Mouse (Mus musculus) MEL (cell line): ENCODE data around the gene Rab37. TPM values are rescaled to one million over a fixed set of nuclear protein-coding genes. Genes with fewer than 3 reads are reported as not detected.

Experiments
- DNase-seq: peaks from one replicate; pipeline ENCODE4 v3.0.0; 2011; ENCODE audit warnings: low read depth, low spot score
- H3K27ac ChIP-seq: 2 replicates; pipeline ENCODE4 v1.5.1; 2012; ENCODE audit warnings: low read depth, mild to moderate bottlenecking, control low read depth, low read length, moderate library complexity; ENCODE audit not compliant: control insufficient read depth
- H3K27me3 ChIP-seq, 2 experiments: fragments of 150-350 bp in 1 of 2; sonication (generic) in 1 of 2; 2 replicates each; pipeline ENCODE4 v1.6.1; 2012; ENCODE audit warnings: low read length in 2 of 2, mild to moderate bottlenecking in 2 of 2, improper control_type of control experiment in 1 of 2, moderate library complexity in 1 of 2; ENCODE audit not compliant: insufficient read depth in 2 of 2, control insufficient read depth in 1 of 2
- H3K36me3 ChIP-seq, 2 experiments: 2 replicates each; pipeline ENCODE4 v1.6.1; 2012 to 2014; ENCODE audit warnings: low read length in 2 of 2, improper control_type of control experiment in 1 of 2, inconsistent platforms in 1 of 2, mild to moderate bottlenecking in 1 of 2; ENCODE audit not compliant: insufficient read depth in 2 of 2, control insufficient read depth in 1 of 2
- H3K4me1 ChIP-seq, 2 experiments: fragments of 150-350 bp in 1 of 2; sonication (generic) in 1 of 2; 2 replicates each; pipeline ENCODE4 v1.6.1; 2012; ENCODE audit warnings: low read length in 2 of 2, improper control_type of control experiment in 1 of 2, mild to moderate bottlenecking in 1 of 2; ENCODE audit not compliant: insufficient read depth in 2 of 2, control insufficient read depth in 1 of 2
- H3K4me3 ChIP-seq, 2 experiments: fragments of 150-350 bp in 1 of 2; sonication (generic) in 1 of 2; 2 replicates each; pipeline ENCODE4 v1.5.1; 2012; ENCODE audit warnings: low read depth in 2 of 2, low read length in 2 of 2, mild to moderate bottlenecking in 2 of 2, moderate library complexity in 2 of 2, control low read depth in 1 of 2, improper control_type of control experiment in 1 of 2; ENCODE audit not compliant: control insufficient read depth in 1 of 2, insufficient read depth in 1 of 2
- H3K79me2 ChIP-seq: 2 replicates; pipeline ENCODE4 v1.6.1; 2012; ENCODE audit warnings: mild to moderate bottlenecking, low read length, moderate library complexity; ENCODE audit not compliant: control insufficient read depth, poor library complexity, insufficient read depth
- H3K9ac ChIP-seq: 2 replicates; pipeline ENCODE4 v1.6.1; 2012; ENCODE audit warnings: low read depth, mild to moderate bottlenecking, control low read depth, low read length, moderate library complexity; ENCODE audit not compliant: control insufficient read depth, poor library complexity, severe bottlenecking
- H3K9me3 ChIP-seq: fragments of 150-350 bp; sonication (generic); replicated peaks from 2 replicates; pipeline ENCODE4 v1.6.1; 2012; ENCODE audit warnings: mild to moderate bottlenecking, low read length, improper control_type of control experiment, moderate library complexity; ENCODE audit not compliant: insufficient read depth
- BHLHE40 ChIP-seq: IDR thresholded peaks from 2 replicates; pipeline ENCODE4 v1.6.1; 2012; ENCODE audit warnings: low read depth, mild to moderate bottlenecking, inconsistent platforms, low read length, improper control_type of control experiment, borderline replicate concordance
- CHD1 ChIP-seq: IDR thresholded peaks from 2 replicates; pipeline ENCODE4 v1.6.1; 2012; ENCODE audit warnings: low read depth, mild to moderate bottlenecking, inconsistent platforms, low read length, improper control_type of control experiment
- CHD2 ChIP-seq: IDR thresholded peaks from 2 replicates; pipeline ENCODE4 v1.6.1; 2011; ENCODE audit warnings: low read length, improper control_type of control experiment
- CTCF ChIP-seq, 3 experiments: IDR thresholded peaks in 2 of 3; conservative IDR thresholded peaks in 1 of 3; 2 replicates each; pipeline ENCODE4 v1.5.1; 2011 to 2012; ENCODE audit warnings: low read length in 3 of 3, low read depth in 2 of 3, mild to moderate bottlenecking in 2 of 3, improper control_type of control experiment in 1 of 3, inconsistent platforms in 1 of 3, mixed read lengths in 1 of 3, moderate library complexity in 1 of 3; ENCODE audit not compliant: control insufficient read depth in 1 of 3, insufficient read depth in 1 of 3, poor library complexity in 1 of 3, severe bottlenecking in 1 of 3
- ELF1 ChIP-seq: IDR thresholded peaks from 2 replicates; pipeline ENCODE4 v1.6.1; 2014; ENCODE audit warnings: low read depth, mild to moderate bottlenecking, inconsistent platforms, low read length, improper control_type of control experiment, moderate library complexity
- EP300 ChIP-seq, 2 experiments: IDR thresholded peaks; 2 replicates each; pipeline ENCODE4 v1.6.1; 2011; ENCODE audit warnings: improper control_type of control experiment in 2 of 2, low read length in 2 of 2, low read depth in 1 of 2, mild to moderate bottlenecking in 1 of 2
- GABPA ChIP-seq: IDR thresholded peaks from 2 replicates; pipeline ENCODE4 v1.6.1; 2012; ENCODE audit warnings: low read depth, mild to moderate bottlenecking, inconsistent platforms, low read length, improper control_type of control experiment, moderate library complexity
- GATA1 ChIP-seq: IDR thresholded peaks from 2 replicates; pipeline ENCODE4 v1.6.1; 2011; ENCODE audit warnings: low read depth, low read length, improper control_type of control experiment
- HCFC1 ChIP-seq: IDR thresholded peaks from 2 replicates; pipeline ENCODE4 v1.6.1; 2012; ENCODE audit warnings: low read depth, mild to moderate bottlenecking, inconsistent platforms, low read length, improper control_type of control experiment, moderate library complexity
- KAT2A ChIP-seq: conservative IDR thresholded peaks from 2 replicates; pipeline ENCODE4 v1.6.1; 2012; ENCODE audit warnings: low read depth, low read length, improper control_type of control experiment, inconsistent platforms
- MAX ChIP-seq: IDR thresholded peaks from 2 replicates; pipeline ENCODE4 v1.6.1; 2011; ENCODE audit warnings: low read length, improper control_type of control experiment
- MAZ ChIP-seq: IDR thresholded peaks from 2 replicates; pipeline ENCODE4 v1.6.1; 2012; ENCODE audit warnings: low read depth, mild to moderate bottlenecking, inconsistent platforms, low read length, improper control_type of control experiment
- MEF2A ChIP-seq: IDR thresholded peaks from 2 replicates; pipeline ENCODE4 v1.6.1; 2014; ENCODE audit warnings: low read depth, mild to moderate bottlenecking, inconsistent platforms, low read length, improper control_type of control experiment; ENCODE audit not compliant: poor library complexity, insufficient replicate concordance, severe bottlenecking; ENCODE audit errors: extremely low read depth
- MXI1 ChIP-seq: IDR thresholded peaks from 2 replicates; pipeline ENCODE4 v1.6.1; 2011; ENCODE audit warnings: mild to moderate bottlenecking, low read depth, low read length, improper control_type of control experiment
- MYB ChIP-seq: IDR thresholded peaks from 2 replicates; pipeline ENCODE4 v1.6.1; 2011; ENCODE audit warnings: mild to moderate bottlenecking, low read depth, low read length, improper control_type of control experiment
- NRF1 ChIP-seq: IDR thresholded peaks from 2 replicates; pipeline ENCODE4 v1.6.1; 2014; ENCODE audit warnings: low read depth, mild to moderate bottlenecking, inconsistent platforms, low read length, improper control_type of control experiment, moderate library complexity; ENCODE audit not compliant: poor library complexity, insufficient read depth, severe bottlenecking
- POLR2AphosphoS2 ChIP-seq: IDR thresholded peaks from 2 replicates; pipeline ENCODE4 v1.6.1; 2011; ENCODE audit warnings: low read length, improper control_type of control experiment
- POLR2AphosphoS5 ChIP-seq: IDR thresholded peaks from 2 replicates; pipeline ENCODE4 v1.6.1; 2012; ENCODE audit warnings: low read depth, borderline replicate concordance, mild to moderate bottlenecking, inconsistent platforms, low read length, moderate library complexity, mixed read lengths
- RAD21 ChIP-seq: IDR thresholded peaks from 2 replicates; pipeline ENCODE4 v1.6.1; 2011; ENCODE audit warnings: mild to moderate bottlenecking, low read depth, low read length, improper control_type of control experiment
- SIN3A ChIP-seq: IDR thresholded peaks from 2 replicates; pipeline ENCODE4 v1.6.1; 2012; ENCODE audit warnings: low read length, improper control_type of control experiment, inconsistent platforms
- TAL1 ChIP-seq: IDR thresholded peaks from 2 replicates; pipeline ENCODE4 v1.6.1; 2012; ENCODE audit warnings: mild to moderate bottlenecking, inconsistent platforms, low read length, moderate library complexity, mixed read lengths
- TBP ChIP-seq: IDR thresholded peaks from 2 replicates; pipeline ENCODE4 v1.8.0; 2011; ENCODE audit warnings: low read depth, low read length, improper control_type of control experiment
- UBTF ChIP-seq: IDR thresholded peaks from 2 replicates; pipeline ENCODE4 v1.6.1; 2012; ENCODE audit warnings: low read depth, mild to moderate bottlenecking, inconsistent platforms, low read length, improper control_type of control experiment, moderate library complexity, borderline replicate concordance; ENCODE audit not compliant: insufficient read depth
- USF1 ChIP-seq: IDR thresholded peaks from 2 replicates; pipeline ENCODE4 v1.6.1; 2014; ENCODE audit warnings: low read depth, mild to moderate bottlenecking, inconsistent platforms, low read length, improper control_type of control experiment, moderate library complexity
- USF2 ChIP-seq, 2 experiments: IDR thresholded peaks; 2 replicates each; pipeline ENCODE4 v1.6.1; 2011 to 2012; ENCODE audit warnings: improper control_type of control experiment in 2 of 2, low read length in 2 of 2, borderline replicate concordance in 1 of 2, inconsistent platforms in 1 of 2, low read depth in 1 of 2, mild to moderate bottlenecking in 1 of 2; ENCODE audit not compliant: insufficient read depth in 1 of 2
- ZKSCAN1 ChIP-seq: IDR thresholded peaks from 2 replicates; pipeline ENCODE4 v1.6.1; 2012; ENCODE audit warnings: low read depth, mild to moderate bottlenecking, inconsistent platforms, low read length, improper control_type of control experiment, moderate library complexity
- ZMIZ1 ChIP-seq: IDR thresholded peaks from 2 replicates; pipeline ENCODE4 v1.6.1; 2012; ENCODE audit warnings: low read depth, mild to moderate bottlenecking, inconsistent platforms, low read length, improper control_type of control experiment, moderate library complexity
- polyA plus RNA-seq, 2 experiments: library from polyadenylated mRNA; stranded (reverse) in 1 of 2; unstranded in 1 of 2; fragments of >175 nt in 1 of 2; fragments of >200 nt in 1 of 2; gene quantifications; 2 replicates each; pipeline versions ENCODE4 v1.2.1 to v1.2.4; 2012; ENCODE audit warnings: low replicate concordance in 2 of 2, low read depth in 1 of 2; ENCODE audit not compliant: insufficient read length in 2 of 2, insufficient read depth in 1 of 2, missing spikeins in 1 of 2
- total RNA-seq: library from RNA; depleted of rRNA; stranded (reverse); fragments of 300-350 nt; gene quantifications from 2 replicates; pipeline ENCODE4 v1.2.3, GENCODE M21; 2012

Gene Rab37
- total and polyA plus RNA-seq, 3 experiments: 14.6 to 20.6 TPM; not detected in 1

- TF ChIP-seq NRF1 (no peak), POLR2AphosphoS2 (no peak), SIN3A (peak; percentile 96)
Measured at GRCm38 (mm10) chr11:115188539-115189231, 97.5 kb downstream of the Rab37 start (continued).

GRCm38 (mm10) chr11:115189304-115189703 lies 98.1 kb downstream of the Rab37 start:
- peak overlapping the region; percentile 87 for H3K9ac ChIP-seq
- no peaks in the 10 kb centered on the region for H3K27me3 ChIP-seq
- TF ChIP-seq GATA1: no peak
- no peak for TF ChIP-seq USF1
- no peak for TF ChIP-seq SIN3A
- 0 out of 2 replicates have a peak, but pooled peaks have one; percentile 18 for TF ChIP-seq CHD1
- TF ChIP-seq EP300 (IDR thresholded peaks at IDR 0.05; ENCODE audit: low read depth in 1 of 2, low read length in 2 of 2): peak in 1 of 2 experiments; percentile 1; a peak in 1 of 4 replicates
- H3K4me3 ChIP-seq: peak overlapping the region; percentile 7 to 93; a peak in 3 of 4 replicates
- H3K27ac ChIP-seq: peak overlapping the region; percentile 84
- H3K79me2 ChIP-seq: peaks cover 31% of the 10 kb centered on the region
- peaks cover 6 to 52% of the 10 kb centered on the region in 2 experiments for H3K36me3 ChIP-seq
- H3K9me3 ChIP-seq: no peaks in the 10 kb centered on the region
- H3K4me1 ChIP-seq: peaks cover 24 to 45% of the 10 kb centered on the region in 2 experiments
- DNase-seq: peak; percentile 62

- Histone ChIP-seq H3K79me2 (peaks cover 33% of the 10 kb centered on the region), H3K9ac (peak overlapping the region; percentile 43), H3K9me3 (no peaks in the 10 kb centered on the region), H3K36me3 (peaks cover 6 to 59% of the 10 kb centered on the region in 2 experiments), H3K4me1 (peaks cover 39 to 53% of the 10 kb centered on the region in 2 experiments), H3K27ac (peak overlapping the region; percentile 69), H3K4me3 (no peak overlapping the region), H3K27me3 (no peaks in the 10 kb centered on the region)
- DNase-seq: peak; percentile 58
- TF ChIP-seq GABPA: no peak
- TF ChIP-seq TBP: no peak
- TF ChIP-seq POLR2AphosphoS5: no peak
- TF ChIP-seq ELF1: no peak
- no peak for TF ChIP-seq MYB
- 0 out of 2 replicates have a peak, but pooled peaks have one; percentile 21 for TF ChIP-seq MXI1
- TF ChIP-seq MEF2A: no peak; the same call in 1 of the 2 replicates
- TF ChIP-seq RAD21: no peak
- TF ChIP-seq ZMIZ1: no peak
- TF ChIP-seq CHD2: peak; percentile 51; the same call in 1 of the 2 replicates
- TF ChIP-seq BHLHE40: peak; percentile 71; the same call in 1 of the 2 replicates
- peak in 1 of 2 experiments; percentile 73; a peak in 1 of 4 replicates for TF ChIP-seq USF2 (IDR thresholded peaks at IDR 0.05; ENCODE audit: borderline replicate concordance in 1 of 2, insufficient read depth in 1 of 2, low read depth in 1 of 2, low read length in 2 of 2)
- TF ChIP-seq MAZ: no peak
- no peak for TF ChIP-seq UBTF
- no peak for TF ChIP-seq POLR2AphosphoS2
- peak; percentile 49; the same call in 1 of the 2 replicates for TF ChIP-seq MAX
- no peak for TF ChIP-seq TAL1
- TF ChIP-seq CTCF (IDR thresholded peaks at IDR 0.05 in 2 of 3, conservative IDR thresholded peaks at IDR 0.05 in 1 of 3; ENCODE audit: control insufficient read depth in 1 of 3, insufficient read depth in 1 of 3, low read depth in 2 of 3, low read length in 3 of 3, poor library complexity in 1 of 3, severe bottlenecking in 1 of 3): no peak
- no peak for TF ChIP-seq NRF1
- no peak for TF ChIP-seq GATA1
- TF ChIP-seq ZKSCAN1: no peak
- no peak for TF ChIP-seq HCFC1
- TF ChIP-seq KAT2A: no peak
Measured at GRCm38 (mm10) chr11:115192180-115192579, 100.9 kb downstream of the Rab37 start.
